Mouse (Mus musculus) bone marrow macrophage, adult 2 months (primary cell): ENCODE results near the gene Mthfd1.

Source experiments
- CTCF ChIP-seq: IDR thresholded peaks from 2 replicates; pipeline ENCODE4 v1.5.1; 2012; ENCODE audit warnings: low read depth, mild to moderate bottlenecking, low read length, moderate library complexity
- POLR2A ChIP-seq: IDR thresholded peaks from 2 replicates; pipeline ENCODE4 v1.6.1; 2012; ENCODE audit warnings: mild to moderate bottlenecking, low read depth, low read length, borderline replicate concordance

- TF ChIP-seq CTCF (no peak), POLR2A (no peak)
Observed at GRCm38 (mm10) chr12:76366276-76366675, 111.2 kb downstream of the Mthfd1 start.
